Mouse (Mus musculus): Measurements from ENCODE around the gene Nynrin.

Gene Nynrin

DNA sequence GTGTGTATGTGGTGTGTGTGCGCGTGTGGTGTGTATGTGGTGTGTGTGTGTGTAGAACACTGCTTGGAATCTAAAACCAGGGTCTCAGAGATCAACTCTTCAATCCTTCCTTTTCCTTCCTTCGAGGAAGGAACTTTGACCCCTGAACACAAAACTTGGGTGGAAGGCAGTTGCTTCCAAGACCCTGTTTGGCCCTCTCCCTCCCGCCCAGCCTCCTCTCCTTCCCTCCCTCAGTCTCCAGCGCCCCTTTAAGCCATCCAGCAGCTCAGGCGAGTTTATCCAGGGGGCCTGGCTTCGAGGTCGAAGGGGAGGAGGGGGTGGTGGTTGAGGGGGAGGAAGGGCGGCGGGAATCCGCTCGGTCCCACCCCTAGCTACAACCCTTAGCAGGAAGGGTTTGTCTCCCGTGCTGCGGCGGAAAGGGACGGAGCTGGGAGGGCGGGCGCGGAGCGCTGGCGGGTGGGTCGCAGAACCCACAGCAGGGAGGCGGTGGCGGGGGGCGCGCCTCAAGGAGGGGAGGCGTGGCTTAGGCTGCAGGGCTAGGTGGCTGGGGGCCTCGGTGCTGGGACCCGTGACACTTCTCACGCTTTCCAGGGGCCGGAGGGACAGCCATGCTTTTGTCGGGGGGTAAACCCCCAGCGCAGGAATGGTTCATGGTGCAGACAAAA is at the start of gene Nynrin:
TSS of gene Nynrin (plus strand) at position 390 of the 665 bp plus-strand sequence.
- in situ Hi-C loops (cut with MboI, MseI) = no loop called here

DNA sequence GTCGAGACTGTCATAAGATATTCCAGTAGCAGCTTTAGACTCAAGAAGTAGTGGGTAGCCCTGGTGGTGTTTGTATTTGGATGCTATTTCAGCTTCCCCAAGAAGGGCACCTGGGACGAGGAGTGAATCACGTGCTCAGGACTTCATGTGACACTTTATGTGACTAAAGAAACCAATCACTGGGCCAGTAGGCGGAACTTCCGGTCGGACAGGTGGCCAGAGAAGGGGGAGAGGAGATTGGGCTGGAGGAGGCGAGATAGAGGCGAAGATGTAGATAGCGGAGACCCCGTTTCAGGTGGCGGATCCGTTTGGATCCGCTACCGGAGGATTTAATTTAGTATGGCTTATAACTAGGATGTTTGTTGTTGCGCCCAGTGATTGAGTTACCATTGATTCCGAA is 38.9 kb upstream of the Nynrin start:
- in situ Hi-C loops (cut with MboI, MseI) = no loop called here

DNA sequence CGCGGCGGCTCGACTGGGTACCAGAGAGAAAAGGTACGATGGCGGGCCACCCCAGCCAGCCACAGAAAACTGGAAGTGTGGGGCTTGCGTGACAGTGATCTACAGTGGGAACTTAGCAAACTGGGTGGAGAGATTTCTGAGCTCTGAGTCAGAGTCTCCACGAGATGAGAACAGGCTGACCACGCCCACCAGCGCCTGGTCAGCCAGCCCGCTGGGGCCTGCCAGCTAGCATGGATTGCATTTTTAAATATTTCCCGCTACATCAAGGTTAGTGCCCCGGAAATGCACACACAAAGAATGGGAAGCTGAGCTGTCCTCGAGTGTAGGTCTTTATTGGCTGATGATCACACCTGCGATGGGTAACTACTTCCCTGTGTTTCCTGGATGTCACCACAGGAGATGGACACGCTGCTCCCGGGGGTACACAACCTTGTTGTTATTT is 38.5 kb upstream of the Nynrin start:
- in situ Hi-C loops (cut with MboI, MseI) = no loop called here

DNA sequence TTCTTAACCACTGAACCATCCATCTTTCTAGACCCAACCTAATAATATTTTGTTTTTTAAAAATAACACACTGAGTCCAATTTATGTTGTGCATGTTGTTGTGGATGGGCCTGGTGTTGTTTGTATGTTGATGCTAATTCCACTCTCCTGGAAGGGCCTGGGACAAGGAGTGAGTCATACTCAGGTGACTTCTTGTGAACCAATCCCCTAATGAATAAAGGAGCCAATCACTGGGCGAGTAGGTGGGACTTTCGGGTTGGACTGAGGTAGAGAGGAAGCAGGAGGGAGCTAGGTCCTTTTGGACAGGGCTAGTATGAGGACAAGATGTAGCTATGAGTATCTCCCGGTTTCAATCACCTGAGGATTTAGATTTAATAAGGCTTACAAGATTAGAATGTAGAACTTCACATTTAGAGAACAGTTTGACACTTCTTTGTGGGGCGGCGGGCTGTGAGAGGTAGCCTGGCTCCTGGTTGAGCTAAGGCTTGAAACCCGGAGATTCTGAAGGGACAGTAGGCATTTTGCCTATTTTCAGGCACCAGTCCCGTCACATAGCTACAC is 33.9 kb upstream of the Nynrin start:
- in situ Hi-C loops (cut with MboI, MseI) = no loop called here

DNA sequence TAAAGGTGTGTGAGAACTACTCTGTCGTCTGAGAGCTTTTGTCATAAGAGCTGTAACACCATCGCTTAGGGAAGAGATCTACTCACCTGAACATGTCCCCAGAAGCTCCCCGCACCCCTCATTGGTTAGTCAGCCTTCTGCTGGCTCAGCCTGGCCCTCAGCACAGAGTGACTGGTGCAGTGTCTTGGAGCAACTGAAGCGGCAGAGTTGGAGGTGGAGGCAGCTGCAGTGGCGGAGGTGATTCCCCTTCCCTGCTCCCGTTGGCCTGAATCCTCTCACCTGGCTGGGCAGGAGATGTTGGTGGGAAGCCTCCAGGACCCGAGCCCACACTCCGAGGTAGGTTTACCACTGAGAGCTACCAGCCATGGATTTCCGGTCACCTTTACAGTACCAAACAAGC is 33.2 kb upstream of the Nynrin start:
- in situ Hi-C loops (cut with MboI, MseI) = no loop called here

DNA sequence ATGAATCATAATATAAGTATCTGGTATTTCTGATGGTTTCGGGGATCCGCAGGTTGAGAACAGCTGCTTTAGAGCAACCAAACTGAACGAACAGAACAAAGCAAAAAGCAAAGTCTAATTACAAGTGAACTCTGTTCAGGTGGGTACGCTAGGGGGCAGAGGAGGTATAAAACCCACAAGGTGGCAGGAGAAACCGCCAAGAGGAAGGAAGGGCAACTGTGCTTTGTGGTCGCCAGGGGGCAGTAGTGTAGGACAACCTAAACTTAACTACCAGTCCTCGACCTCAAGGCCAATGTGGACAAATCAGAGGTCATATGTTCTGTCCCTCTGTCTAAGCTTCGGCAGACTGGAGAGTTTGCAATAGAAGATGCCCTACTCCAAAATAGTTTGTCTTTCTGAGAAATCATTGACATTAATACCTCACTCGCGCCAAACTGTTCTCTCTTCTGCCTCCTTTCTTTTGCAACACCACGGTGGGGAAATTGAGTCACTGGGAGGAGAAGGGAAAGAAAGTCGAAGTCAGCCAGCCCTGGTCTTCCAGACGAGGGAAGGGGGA is 31.3 kb upstream of the Nynrin start:
- in situ Hi-C loops (cut with MboI, MseI) = no loop called here

DNA sequence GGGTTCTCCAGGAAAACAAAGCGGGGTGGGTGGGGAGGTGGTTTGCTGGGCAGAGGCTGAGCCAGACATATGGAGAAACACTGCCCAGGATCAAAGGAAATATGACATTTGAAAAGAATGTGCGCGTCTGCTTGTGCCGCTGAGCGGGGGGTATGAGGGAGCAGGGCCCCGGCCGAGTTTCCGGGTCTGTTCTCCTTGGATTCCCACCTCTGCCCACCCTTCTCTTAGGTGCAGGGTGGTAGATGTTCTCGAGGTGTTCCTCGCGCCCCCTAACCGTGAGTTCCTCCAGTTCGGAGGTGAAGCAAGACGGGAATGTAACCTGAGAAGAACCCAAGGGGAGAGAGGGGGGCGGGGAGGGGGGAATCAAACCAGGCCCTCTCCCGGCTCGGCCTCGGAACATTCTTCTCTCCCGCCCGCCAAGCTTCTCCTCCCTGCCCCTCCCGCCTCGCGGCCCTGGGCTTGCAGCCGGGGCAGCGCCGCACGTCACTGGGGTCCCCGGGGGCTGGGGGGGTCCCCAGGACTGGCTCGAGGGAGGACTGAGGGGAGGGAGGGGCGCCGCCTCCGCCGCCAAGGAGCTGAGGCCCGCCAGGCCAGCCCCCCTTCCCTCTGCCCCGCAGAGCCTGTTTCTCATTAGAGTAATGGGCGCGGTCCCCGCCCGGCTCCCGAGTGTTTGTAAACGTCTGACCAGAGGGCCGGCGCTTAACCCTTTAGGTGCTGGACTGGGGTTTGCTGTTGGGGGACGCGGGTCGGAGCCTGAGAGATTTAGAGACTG is 30.6 kb upstream of the Nynrin start, which contains the start of gene Nfatc4:
TSS of gene Nfatc4 (plus strand) at position 154 of the 772 bp plus-strand sequence.
- in situ Hi-C loops (cut with MboI, MseI) = no loop called here

DNA sequence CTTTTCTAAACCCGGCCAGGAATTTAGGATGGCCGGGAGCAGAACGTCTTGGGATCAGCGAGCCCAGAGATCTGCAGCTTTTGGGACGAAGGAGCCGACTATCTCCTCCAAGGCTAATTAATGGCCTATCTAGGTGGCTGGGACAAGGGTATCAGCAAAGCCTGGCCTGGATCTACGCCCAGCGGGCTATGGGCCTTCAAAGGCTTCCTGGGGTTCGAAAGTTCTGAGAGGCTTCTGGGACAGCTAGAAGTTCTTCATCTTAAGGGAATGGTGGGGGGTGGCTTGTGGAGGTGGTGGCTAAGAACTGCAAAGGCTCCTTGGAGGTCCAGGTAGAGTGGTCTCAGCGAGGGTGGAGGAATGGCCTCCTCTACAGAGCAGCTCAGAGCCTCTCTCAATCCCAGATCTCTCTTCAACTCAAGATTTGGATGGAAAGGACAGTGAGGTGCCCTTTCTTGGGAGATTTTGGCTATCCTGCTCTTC is 29.8 kb upstream of the Nynrin start:
- in situ Hi-C loops (cut with MboI, MseI) = no loop called here

DNA sequence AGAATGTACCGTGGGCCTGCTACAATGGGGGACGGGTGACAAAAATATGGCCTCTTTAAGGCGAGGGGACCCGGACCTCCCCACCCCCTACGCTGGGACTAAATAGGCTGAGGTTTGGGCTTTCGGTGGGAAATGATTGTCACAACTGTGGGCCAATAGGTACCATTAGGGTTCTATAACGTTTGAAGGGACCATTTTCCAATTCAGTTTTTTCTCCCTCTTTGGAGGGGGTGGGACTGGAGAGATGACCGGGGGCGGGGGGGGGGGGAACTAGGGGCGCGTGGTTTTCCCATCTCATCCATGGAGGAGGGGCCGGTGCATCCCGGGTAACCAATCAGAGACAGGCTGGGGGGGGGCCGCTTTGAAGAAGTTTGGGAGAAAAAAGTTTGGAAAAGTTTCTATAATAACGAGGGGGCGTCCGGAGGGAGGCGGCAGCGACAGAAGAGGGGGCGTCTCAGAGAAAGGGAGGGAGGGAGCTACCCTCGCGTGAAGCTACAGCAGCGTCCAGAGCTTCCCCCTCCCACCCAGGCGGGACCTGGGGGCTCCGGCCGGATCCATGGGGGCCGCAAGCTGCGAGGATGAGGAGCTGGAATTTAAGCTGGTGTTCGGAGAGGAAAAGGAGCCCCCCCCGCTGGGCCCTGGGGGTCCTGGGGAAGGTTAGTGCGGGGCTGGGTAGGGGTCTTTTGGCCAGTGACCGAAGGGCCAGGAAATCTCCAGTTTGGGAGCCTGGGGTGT is 29.2 kb upstream of the Nynrin start:
- in situ Hi-C loops (cut with MboI, MseI) = no loop called here

DNA sequence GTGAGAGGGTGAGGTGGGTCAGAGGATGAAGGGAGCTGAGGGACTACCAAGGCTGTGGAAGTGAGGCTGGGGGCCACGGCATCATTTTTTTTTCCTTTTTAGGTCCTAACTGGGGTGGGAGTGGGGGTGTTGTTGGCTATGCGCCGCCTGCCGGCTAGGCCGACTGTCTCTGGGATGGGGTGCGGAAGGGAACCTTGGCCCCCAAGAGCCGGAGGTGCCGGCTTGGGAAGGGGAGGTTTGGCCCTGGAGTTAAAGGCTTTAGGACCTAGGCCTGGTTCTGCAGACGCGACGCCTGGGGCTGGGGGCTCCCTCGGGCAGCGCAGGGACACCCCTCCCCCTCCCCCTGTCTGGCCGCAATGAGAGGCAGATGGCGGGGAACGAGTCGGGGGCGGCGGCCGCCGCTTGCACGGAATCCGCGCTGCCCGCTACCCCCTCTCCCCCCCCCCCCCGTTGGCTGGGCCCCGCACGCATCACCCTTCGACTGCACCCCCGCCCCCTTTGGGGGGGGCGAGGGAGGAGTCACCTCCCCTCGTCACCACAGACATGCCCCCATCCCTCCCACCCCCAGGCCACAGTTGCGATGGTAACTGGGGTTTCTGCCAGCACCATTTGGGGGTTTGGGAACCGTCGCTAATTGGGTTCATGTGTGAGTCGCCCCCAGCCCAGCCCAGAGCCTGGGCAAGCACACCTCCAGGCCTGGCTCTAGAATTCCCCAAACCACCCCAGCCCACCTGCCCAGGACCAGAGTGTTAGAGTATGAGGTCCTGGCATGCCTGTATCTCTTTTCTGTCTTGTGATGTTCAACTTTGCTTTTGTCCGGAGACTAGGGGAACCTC is 28.4 kb upstream of the Nynrin start:
- in situ Hi-C loops (cut with MboI, MseI) = no loop called here

DNA sequence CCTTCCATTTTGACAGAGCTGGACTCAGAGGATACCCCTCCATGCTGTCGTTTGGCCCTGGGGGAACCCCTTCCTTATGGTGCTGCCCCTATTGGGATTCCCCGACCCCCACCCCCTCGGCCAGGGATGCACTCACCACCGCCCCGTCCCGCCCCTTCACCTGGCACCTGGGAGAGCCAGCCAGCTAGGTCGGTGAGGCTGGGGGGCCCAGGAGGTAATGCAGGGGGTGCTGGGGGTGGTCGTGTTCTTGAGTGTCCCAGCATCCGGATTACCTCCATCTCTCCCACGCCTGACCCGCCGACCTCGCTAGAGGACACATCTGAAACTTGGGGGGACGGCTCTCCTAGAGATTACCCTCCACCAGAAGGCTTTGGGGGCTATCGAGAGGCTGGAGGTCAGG is 27.7 kb upstream of the Nynrin start:
- in situ Hi-C loops (cut with MboI, MseI) = no loop called here

DNA sequence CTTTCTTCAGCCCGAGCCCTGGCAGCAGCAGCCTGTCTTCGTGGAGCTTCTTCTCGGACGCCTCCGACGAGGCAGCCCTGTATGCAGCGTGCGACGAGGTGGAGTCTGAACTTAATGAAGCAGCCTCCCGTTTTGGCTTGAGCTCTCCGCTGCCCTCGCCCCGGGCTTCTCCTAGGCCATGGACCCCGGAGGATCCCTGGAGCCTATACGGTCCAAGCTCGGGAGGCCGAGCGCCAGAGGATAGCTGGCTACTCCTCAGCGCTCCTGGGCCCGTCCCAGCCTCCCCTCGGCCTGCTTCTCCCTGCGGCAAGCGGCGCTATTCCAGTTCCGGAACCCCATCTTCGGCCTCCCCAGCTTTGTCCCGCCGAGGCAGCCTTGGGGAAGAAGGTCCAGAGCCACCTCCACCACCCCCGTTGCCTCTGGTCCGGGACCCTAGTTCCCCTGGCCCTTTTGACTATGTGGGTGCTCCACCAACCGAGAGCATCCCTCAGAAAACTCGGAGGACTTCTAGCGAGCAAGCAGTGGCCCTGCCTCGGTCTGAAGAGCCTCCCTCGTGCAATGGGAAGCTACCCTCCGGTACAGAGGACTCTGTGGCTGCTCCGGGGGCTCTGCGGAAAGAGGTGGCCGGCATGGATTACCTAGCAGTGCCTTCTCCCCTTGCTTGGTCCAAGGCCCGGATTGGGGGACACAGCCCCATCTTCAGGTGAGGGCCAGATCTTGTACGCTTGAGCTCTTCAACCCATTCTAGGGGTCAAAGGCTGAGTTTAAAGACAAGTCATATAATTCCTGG is 27.1 kb upstream of the Nynrin start:
- in situ Hi-C loops (cut with MboI, MseI) = no loop called here

DNA sequence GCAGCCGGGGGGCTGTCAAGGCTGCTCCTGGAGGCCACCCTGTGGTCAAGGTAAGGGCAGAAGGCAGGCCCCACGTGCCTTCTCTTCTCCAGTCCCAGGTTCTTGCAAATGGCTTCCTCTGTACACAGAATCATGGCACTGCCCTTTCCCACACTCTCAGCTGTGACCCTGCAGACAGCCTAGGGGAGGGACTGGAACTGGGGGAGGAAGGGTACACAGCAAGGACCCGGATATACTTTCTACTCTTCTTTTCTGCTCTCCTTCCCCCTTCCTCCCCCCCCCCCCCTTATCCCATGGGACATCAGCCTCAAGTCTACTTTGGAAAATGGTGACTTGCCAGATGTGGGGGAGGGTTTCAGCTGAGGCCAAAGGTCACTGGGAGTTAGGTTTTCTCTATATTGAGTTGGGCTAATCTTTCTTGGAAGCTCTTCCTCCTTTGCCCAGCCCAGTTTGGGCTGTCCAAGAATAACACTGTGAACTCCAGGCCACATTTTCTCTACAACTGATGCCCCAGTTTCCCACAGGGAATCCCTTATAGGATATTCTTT is 25.0 kb upstream of the Nynrin start:
- in situ Hi-C loops (cut with MboI, MseI) = no loop called here

DNA sequence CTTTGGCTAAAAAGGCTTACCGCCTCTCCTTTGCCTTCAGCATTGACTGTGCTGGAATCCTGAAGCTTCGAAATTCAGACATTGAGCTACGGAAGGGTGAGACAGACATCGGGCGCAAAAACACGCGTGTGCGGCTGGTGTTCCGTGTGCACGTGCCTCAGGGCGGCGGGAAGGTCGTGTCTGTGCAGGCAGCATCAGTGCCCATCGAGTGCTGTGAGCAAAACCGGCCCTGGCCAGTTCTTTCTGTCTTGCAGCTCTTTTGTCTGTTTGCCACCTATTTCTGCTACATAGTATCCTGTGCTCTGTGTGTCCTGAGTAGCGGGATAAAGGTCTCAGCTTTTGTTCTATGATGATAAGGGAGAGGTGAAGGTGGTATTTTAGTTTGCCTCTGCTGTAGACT is 24.0 kb upstream of the Nynrin start:
- in situ Hi-C loops (cut with MboI, MseI) = loop anchor here (5.0 kb wide), 1 partner anchor 43 kb away; the partner anchor contains the start of gene Ripk3

DNA sequence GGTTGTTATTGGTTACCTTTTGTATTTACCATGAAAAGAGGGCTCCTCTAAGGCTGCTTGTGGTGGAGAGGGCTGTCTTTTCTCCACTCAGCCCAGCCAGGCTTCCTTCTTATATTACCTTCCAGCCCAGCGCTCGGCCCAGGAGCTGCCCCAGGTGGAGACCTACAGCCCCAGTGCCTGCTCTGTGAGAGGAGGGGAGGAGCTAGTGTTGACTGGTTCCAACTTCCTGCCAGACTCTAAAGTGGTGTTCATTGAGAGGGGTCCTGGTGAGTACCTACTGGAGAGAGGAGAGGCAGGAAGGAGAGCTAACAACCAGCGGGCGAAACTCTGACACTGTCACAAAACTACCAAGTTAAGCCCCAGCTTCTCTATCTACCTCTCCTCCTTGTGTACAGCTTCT is 23.5 kb upstream of the Nynrin start:
- in situ Hi-C loops (cut with MboI, MseI) = loop anchor here (5.0 kb wide), 1 partner anchor 43 kb away; the partner anchor contains the start of gene Ripk3

DNA sequence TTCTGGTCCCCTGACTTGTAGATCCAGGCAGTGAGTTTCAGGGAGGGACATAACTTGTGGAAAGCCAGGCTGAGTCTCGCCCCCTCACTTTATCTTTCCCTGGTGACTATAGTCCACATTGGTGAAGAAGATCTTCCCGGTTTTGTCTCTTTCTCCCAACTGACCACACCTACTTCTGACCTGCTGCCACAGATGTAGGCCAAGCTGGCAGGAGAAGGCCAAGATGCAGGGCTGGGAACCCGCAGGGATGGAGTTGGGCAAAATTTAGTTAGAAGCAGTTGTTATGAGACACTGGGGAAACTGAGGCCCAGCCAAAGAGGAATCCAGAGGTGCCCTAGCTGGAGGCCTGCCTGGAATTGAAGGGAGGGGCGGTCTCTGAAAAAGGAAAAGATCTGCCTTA is 20.7 kb upstream of the Nynrin start:
- in situ Hi-C loops (cut with MboI, MseI) = loop anchor here (5.0 kb wide), 1 partner anchor 46 kb away; the partner anchor contains the start of gene Ripk3

DNA sequence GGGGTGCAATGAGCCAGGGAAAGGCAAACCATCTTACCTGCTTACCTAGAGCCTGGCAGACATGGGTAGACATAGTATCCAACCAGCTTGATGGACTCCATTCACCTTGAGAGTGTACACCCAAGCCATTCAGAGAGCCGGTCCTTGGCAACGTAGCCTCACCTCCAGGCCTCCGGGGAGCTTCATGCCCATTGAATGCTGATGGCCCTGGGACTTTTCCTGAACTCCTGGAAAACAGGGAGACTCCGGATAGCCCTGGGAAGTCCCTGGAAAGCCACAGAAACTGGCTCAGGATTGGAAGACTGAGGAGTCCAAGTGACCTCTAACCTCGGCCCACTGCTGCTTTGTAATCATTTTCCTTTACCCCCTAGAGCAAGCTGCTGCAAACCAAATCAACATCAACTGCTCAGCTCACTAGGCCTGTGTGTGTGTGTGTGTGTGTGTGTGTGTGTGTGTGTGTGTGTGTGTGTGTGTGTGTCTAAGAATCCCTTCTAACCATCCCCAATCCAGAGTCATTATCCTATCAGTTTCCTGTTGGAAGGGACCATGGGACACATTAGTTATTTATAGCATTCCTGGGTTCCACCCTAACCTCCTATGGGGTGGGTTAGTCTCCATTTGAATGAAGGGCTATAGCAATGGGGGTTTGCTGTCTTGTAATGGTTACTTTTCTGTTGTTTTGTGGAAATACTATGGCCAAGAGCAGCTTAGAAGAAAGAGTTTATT is 18.8 kb upstream of the Nynrin start:
- in situ Hi-C loops (cut with MboI, MseI) = loop anchor here (5.0 kb wide), 1 partner anchor 48 kb away; the partner anchor contains the start of gene Ripk3

DNA sequence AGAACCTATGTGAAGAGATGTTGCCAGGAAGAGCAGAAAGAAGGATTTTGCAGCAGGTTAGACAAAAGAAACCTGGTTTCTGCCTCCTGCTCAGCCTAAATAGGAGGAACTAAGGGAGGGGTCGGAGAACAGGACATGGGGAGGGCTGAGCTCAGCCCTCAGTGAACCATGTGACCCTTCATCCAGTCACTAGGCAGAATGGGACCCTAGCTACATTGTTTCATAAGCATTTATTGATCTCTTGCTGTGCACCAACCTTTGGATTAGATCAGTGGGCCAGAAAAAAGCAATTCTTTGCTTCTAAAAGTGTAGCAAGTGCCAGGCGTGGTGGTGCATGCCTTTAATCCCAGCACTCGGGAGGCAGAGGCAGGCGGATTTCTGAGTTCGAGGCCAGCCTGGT is 15.5 kb upstream of the Nynrin start:
- in situ Hi-C loops (cut with MboI, MseI) = no loop called here

DNA sequence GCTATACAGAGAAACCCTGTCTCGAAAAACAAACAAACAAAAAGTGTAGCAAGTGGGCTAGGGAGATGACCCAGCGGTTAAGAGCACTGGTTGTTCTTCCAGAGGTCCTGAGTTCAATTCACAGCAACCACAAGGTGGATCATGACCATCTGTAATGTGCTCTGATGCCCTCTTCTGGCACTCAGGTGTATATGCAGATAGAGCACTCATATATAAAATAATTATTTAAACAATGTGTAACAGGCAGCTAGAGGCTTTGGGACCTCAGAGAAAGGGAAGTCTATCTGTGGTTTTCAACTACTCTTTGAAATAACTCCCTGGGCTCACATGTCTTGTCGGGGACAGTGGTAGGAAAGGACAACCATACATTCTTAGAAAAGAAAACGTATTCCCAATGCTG is 15.1 kb upstream of the Nynrin start:
- in situ Hi-C loops (cut with MboI, MseI) = no loop called here

Measured in T-helper 2 cell (primary cell).